Mouse (Mus musculus): ENCODE measurements at regions not wholly inside any gene's neighbourhood (a gene's known extent, or its start where the extent isn't known, plus 50 kb on each side); places are given as distances from the start of the nearest gene placed in this dataset.

GRCm38 (mm10) chr7:138626061-138626460, 219.8 kb upstream of the Ppp2r2d start:
- H3K27ac ChIP-seq (ENCODE audit: low read depth, low read length) = no peak overlapping the region

GRCm38 (mm10) chr7:138620896-138621655, 223.5 kb upstream of the Tcerg1l start:
- Histone ChIP-seq H3K9ac (replicated peaks; ENCODE audit: low read length, poor library complexity, severe bottlenecking) (no peak overlapping the region), H3K36me3 (ENCODE audit: insufficient read depth, low read length) (no peaks in the 10 kb centered on the region), H3K4me3 (ENCODE audit: low read depth, low read length) (no peak overlapping the region), H3K9me3 (ENCODE audit: low read length) (no peaks in the 10 kb centered on the region), H3K27me3 (ENCODE audit: insufficient read depth, low read length) (no peaks in the 10 kb centered on the region), H3K4me2 (ENCODE audit: low read depth, low read length, poor library complexity, severe bottlenecking) (no peak overlapping the region), H3K4me1 (ENCODE audit: insufficient read depth, low read length) (no peaks in the 10 kb centered on the region; the same call in 1 of the 2 replicates), H3K27ac (ENCODE audit: low read depth, low read length) (no peak overlapping the region)
- DNase-seq (ENCODE audit: low spot score) (no peak), ATAC-seq (ENCODE audit: low FRiP score) (no peak)
- WGBS = 80% methylated on average over 10 of the region's 10 CpGs
- no peak for TF ChIP-seq CTCF (IDR thresholded peaks at IDR 0.05)

More at GRCm38 (mm10) chr7:138626061-138626460, 219.8 kb upstream of the Ppp2r2d start:
- H3K27me3 ChIP-seq (ENCODE audit: insufficient read depth, low read length) = no peaks in the 10 kb centered on the region
- no peak overlapping the region for H3K9ac ChIP-seq (replicated peaks; ENCODE audit: low read length, poor library complexity, severe bottlenecking)
- H3K4me1 ChIP-seq (ENCODE audit: insufficient read depth, low read length) = no peaks in the 10 kb centered on the region; the same call in 1 of the 2 replicates
- WGBS = 81% methylated on average over 9 of the region's 9 CpGs
- no peak for TF ChIP-seq CTCF (IDR thresholded peaks at IDR 0.05)
- no peak for DNase-seq (ENCODE audit: low spot score)
- H3K4me3 ChIP-seq (ENCODE audit: low read depth, low read length) = no peak overlapping the region
- no peaks in the 10 kb centered on the region for H3K9me3 ChIP-seq (ENCODE audit: low read length)
- no peak overlapping the region for H3K4me2 ChIP-seq (ENCODE audit: low read depth, low read length, poor library complexity, severe bottlenecking)
- ATAC-seq (ENCODE audit: low FRiP score) = no peak
- no peaks in the 10 kb centered on the region for H3K36me3 ChIP-seq (ENCODE audit: insufficient read depth, low read length)

- H3K36me3 ChIP-seq (ENCODE audit: insufficient read depth, low read length) = no peaks in the 10 kb centered on the region
- H3K9ac ChIP-seq (replicated peaks; ENCODE audit: low read length, poor library complexity, severe bottlenecking) = no peak overlapping the region
- H3K4me2 ChIP-seq (ENCODE audit: low read depth, low read length, poor library complexity, severe bottlenecking) = no peak overlapping the region
- ATAC-seq (ENCODE audit: low FRiP score) = no peak
- no peaks in the 10 kb centered on the region for H3K27me3 ChIP-seq (ENCODE audit: insufficient read depth, low read length)
- no peaks in the 10 kb centered on the region for H3K9me3 ChIP-seq (ENCODE audit: low read length)
- no peak overlapping the region for H3K4me3 ChIP-seq (ENCODE audit: low read depth, low read length)
- no peak for TF ChIP-seq CTCF (IDR thresholded peaks at IDR 0.05)
- no peak overlapping the region for H3K27ac ChIP-seq (ENCODE audit: low read depth, low read length)
- no peaks in the 10 kb centered on the region; the same call in 1 of the 2 replicates for H3K4me1 ChIP-seq (ENCODE audit: insufficient read depth, low read length)
- WGBS = 70% methylated on average over 5 of the region's 5 CpGs
- no peak for DNase-seq (ENCODE audit: low spot score)
Observed at GRCm38 (mm10) chr7:138620080-138620684, 222.7 kb upstream of the Tcerg1l start.

- no peak for TF ChIP-seq CTCF (IDR thresholded peaks at IDR 0.05)
- H3K4me1 ChIP-seq (ENCODE audit: insufficient read depth, low read length) = no peaks in the 10 kb centered on the region
- H3K36me3 ChIP-seq (ENCODE audit: insufficient read depth, low read length) = no peaks in the 10 kb centered on the region
- H3K4me2 ChIP-seq (ENCODE audit: low read depth, low read length, poor library complexity, severe bottlenecking) = no peak overlapping the region
- no peak overlapping the region for H3K4me3 ChIP-seq (ENCODE audit: low read depth, low read length)
- H3K9me3 ChIP-seq (ENCODE audit: low read length) = no peaks in the 10 kb centered on the region
- 69% methylated on average over 2 of the region's 2 CpGs for WGBS
- no peak for DNase-seq (ENCODE audit: low spot score)
- H3K9ac ChIP-seq (replicated peaks; ENCODE audit: low read length, poor library complexity, severe bottlenecking) = no peak overlapping the region
- H3K27me3 ChIP-seq (ENCODE audit: insufficient read depth, low read length) = no peaks in the 10 kb centered on the region
- H3K27ac ChIP-seq (ENCODE audit: low read depth, low read length) = no peak overlapping the region
- ATAC-seq (ENCODE audit: low FRiP score) = no peak
Observed at GRCm38 (mm10) chr7:138616468-138616867, 218.9 kb upstream of the Tcerg1l start.

- no peak overlapping the region for H3K4me3 ChIP-seq (ENCODE audit: low read depth, low read length)
- no peak for TF ChIP-seq CTCF (IDR thresholded peaks at IDR 0.05)
- no peaks in the 10 kb centered on the region for H3K27me3 ChIP-seq (ENCODE audit: insufficient read depth, low read length)
- no peaks in the 10 kb centered on the region for H3K36me3 ChIP-seq (ENCODE audit: insufficient read depth, low read length)
- H3K9me3 ChIP-seq (ENCODE audit: low read length) = no peaks in the 10 kb centered on the region
- H3K4me2 ChIP-seq (ENCODE audit: low read depth, low read length, poor library complexity, severe bottlenecking) = no peak overlapping the region
- 92% methylated on average over 3 of the region's 3 CpGs for WGBS
- no peak overlapping the region for H3K27ac ChIP-seq (ENCODE audit: low read depth, low read length)
- ATAC-seq (ENCODE audit: low FRiP score) (no peak), DNase-seq (ENCODE audit: low spot score) (no peak)
- no peak overlapping the region for H3K9ac ChIP-seq (replicated peaks; ENCODE audit: low read length, poor library complexity, severe bottlenecking)
- no peaks in the 10 kb centered on the region for H3K4me1 ChIP-seq (ENCODE audit: insufficient read depth, low read length)
Observed at GRCm38 (mm10) chr7:138609605-138610004, 212.1 kb upstream of the Tcerg1l start.

- WGBS = 92% methylated on average over 4 of the region's 4 CpGs
- no peak for DNase-seq (ENCODE audit: low spot score)
- no peak overlapping the region for H3K9ac ChIP-seq (replicated peaks; ENCODE audit: low read length, poor library complexity, severe bottlenecking)
- H3K4me2 ChIP-seq (ENCODE audit: low read depth, low read length, poor library complexity, severe bottlenecking) = no peak overlapping the region
- no peak for ATAC-seq (ENCODE audit: low FRiP score)
- H3K36me3 ChIP-seq (ENCODE audit: insufficient read depth, low read length) = no peaks in the 10 kb centered on the region
- H3K27ac ChIP-seq (ENCODE audit: low read depth, low read length) = no peak overlapping the region
- H3K27me3 ChIP-seq (ENCODE audit: insufficient read depth, low read length) = no peaks in the 10 kb centered on the region
- no peak overlapping the region for H3K4me3 ChIP-seq (ENCODE audit: low read depth, low read length)
- no peaks in the 10 kb centered on the region for H3K4me1 ChIP-seq (ENCODE audit: insufficient read depth, low read length)
- no peaks in the 10 kb centered on the region for H3K9me3 ChIP-seq (ENCODE audit: low read length)
- no peak for TF ChIP-seq CTCF (IDR thresholded peaks at IDR 0.05)
Observed at GRCm38 (mm10) chr7:138609124-138609523, 211.6 kb upstream of the Tcerg1l start.

Measured in midbrain, postnatal 0 days (tissue).